Mouse (Mus musculus) G1E (cell line): ENCODE data around the gene Nktr. TPM values are rescaled to one million over a fixed set of nuclear protein-coding genes. Genes with fewer than 3 reads are reported as not detected.

Source experiments
- ATAC-seq: 2 replicates; pipeline ENCODE4 v1.8.0; 2016; ENCODE audit warnings: mild to moderate bottlenecking; ENCODE audit not compliant: insufficient number of reproducible peaks, poor library complexity, low FRiP score, severe bottlenecking; ENCODE audit errors: extremely low read depth
- DNase-seq: peaks from one replicate; pipeline ENCODE4 v3.0.0; 2012; ENCODE audit warnings: low spot score
- H3K27me3 ChIP-seq: 2 replicates; pipeline ENCODE4 v1.6.1; 2012; ENCODE audit warnings: mild to moderate bottlenecking, low read length, inconsistent platforms; ENCODE audit not compliant: insufficient read depth
- H3K36me3 ChIP-seq: replicated peaks from 2 replicates; pipeline ENCODE3; 2012; ENCODE audit warnings: mild to moderate bottlenecking, inconsistent platforms
- H3K4me1 ChIP-seq: 2 replicates; pipeline ENCODE4 v1.6.1; 2012; ENCODE audit warnings: low read depth, low read length, inconsistent platforms, mixed read lengths; ENCODE audit not compliant: insufficient read depth
- H3K4me3 ChIP-seq: 2 replicates; pipeline ENCODE4 v1.5.1; 2012; ENCODE audit warnings: low read depth, mild to moderate bottlenecking, inconsistent platforms, low read length, moderate library complexity, mixed read lengths
- H3K9me3 ChIP-seq: replicated peaks from 2 replicates; pipeline ENCODE4 v1.6.1; 2012; ENCODE audit warnings: inconsistent platforms
- CTCF ChIP-seq: IDR thresholded peaks from 2 replicates; pipeline ENCODE4 v1.5.1; 2012; ENCODE audit warnings: low read depth, low read length, inconsistent platforms, mixed read lengths
- GATA1 ChIP-seq: IDR thresholded peaks from 2 replicates; pipeline ENCODE4 v1.6.1; 2012; ENCODE audit warnings: borderline replicate concordance, low read length, inconsistent platforms, mixed read lengths
- GATA2 ChIP-seq: IDR thresholded peaks from 2 replicates; pipeline ENCODE4 v1.6.1; 2012; ENCODE audit warnings: low read depth, low read length, inconsistent platforms, borderline replicate concordance
- POLR2AphosphoS5 ChIP-seq: IDR thresholded peaks from 2 replicates; pipeline ENCODE4 v1.6.1; 2012; ENCODE audit warnings: low read depth, low read length, inconsistent platforms; ENCODE audit not compliant: insufficient replicate concordance
- TAL1 ChIP-seq: conservative IDR thresholded peaks from 2 replicates; pipeline ENCODE4 v1.6.1; 2012; ENCODE audit warnings: low read depth, low read length, inconsistent platforms, mixed read lengths
- polyA plus RNA-seq: library from polyadenylated mRNA; stranded (reverse); fragments of >175 nt; gene quantifications from 2 replicates; pipeline ENCODE4 v1.2.3, GENCODE M21; 2012
- total RNA-seq, 2 experiments: library from RNA; stranded (forward) in 1 of 2; stranded (reverse) in 1 of 2; fragments of 200-1000 nt in 1 of 2; fragments of >200 nt in 1 of 2; fragmentation: Nextera tagmentation in 1 of 2; gene quantifications; 2 replicates each; pipeline ENCODE4 v1.2.3; 2014 to 2017

Nktr gene
- total and polyA plus RNA-seq, 3 experiments, result 33.2 to 339 (median 135) TPM

DNA sequence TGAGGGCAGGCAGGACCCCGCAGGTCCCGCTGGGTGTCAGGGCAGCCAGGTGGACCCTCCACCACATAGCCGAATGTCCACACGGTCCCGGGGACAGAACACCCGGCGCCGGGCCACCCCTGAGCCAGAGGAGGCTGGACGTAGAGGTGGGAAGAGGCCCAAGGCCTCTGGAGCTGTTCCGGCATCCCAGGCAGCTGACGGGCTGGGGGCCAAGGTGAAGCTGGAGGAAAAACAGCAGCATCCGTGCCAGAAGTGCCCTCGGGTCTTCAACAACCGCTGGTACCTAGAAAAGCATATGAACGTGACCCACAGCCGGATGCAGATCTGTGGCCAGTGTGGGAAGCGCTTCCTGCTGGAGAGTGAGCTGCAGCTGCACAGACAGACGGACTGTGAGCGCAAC is 44.7 kb downstream of the Nktr start:
- Histone ChIP-seq H3K4me1 (peaks cover 20% of the 10 kb centered on the region), H3K4me3 (no peak overlapping the region), H3K27me3 (peaks cover 69% of the 10 kb centered on the region), H3K36me3 (peaks cover 4% of the 10 kb centered on the region), H3K9me3 (no peaks in the 10 kb centered on the region)
- no peak for ATAC-seq
- TF ChIP-seq TAL1 (no peak), GATA2 (no peak), GATA1 (no peak), POLR2AphosphoS5 (no peak), CTCF (no peak)
- DNase-seq, result no peak

DNA sequence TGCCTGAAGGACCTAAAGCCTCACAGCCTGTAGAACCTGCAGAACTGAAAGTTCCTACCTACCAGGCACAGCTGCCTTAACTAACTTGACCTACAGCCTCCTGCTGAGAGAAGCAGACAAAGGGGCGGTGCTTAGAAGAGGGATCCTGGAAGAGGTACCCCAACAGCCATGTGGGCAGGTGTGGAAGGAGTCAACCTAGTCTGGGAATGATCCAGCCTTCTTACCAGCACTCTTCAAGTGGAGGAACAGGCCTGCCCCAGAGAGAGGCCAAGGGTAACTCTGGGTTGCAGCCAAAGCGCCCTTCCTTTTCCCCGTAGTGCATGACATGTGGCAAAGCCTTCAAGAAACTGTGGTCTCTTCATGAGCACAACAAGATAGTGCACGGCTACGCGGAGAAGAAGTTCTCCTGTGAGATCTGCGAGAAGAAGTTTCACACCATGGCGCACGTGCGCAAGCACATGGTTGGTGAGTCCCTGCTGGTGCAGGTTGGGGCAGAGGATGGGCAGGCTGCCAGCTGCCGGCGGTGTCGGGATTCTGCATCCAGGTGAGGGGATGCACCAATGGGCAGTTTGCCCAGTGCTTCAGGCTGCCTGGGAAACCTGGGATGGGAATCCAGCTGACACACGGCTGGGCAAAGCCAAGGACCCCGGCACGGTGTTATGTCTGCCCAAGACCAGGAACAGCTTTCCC is 46.3 kb downstream of the Nktr start:
- H3K9me3 ChIP-seq, result no peaks in the 10 kb centered on the region
- DNase-seq (no peak), ATAC-seq (no peak)
- no peak for TF ChIP-seq GATA2
- H3K4me3 ChIP-seq, result no peak overlapping the region
- peaks cover 59% of the 10 kb centered on the region for H3K27me3 ChIP-seq
- no peaks in the 10 kb centered on the region for H3K36me3 ChIP-seq
- peaks cover 4% of the 10 kb centered on the region; the same call in 1 of the 2 replicates for H3K4me1 ChIP-seq

DNA sequence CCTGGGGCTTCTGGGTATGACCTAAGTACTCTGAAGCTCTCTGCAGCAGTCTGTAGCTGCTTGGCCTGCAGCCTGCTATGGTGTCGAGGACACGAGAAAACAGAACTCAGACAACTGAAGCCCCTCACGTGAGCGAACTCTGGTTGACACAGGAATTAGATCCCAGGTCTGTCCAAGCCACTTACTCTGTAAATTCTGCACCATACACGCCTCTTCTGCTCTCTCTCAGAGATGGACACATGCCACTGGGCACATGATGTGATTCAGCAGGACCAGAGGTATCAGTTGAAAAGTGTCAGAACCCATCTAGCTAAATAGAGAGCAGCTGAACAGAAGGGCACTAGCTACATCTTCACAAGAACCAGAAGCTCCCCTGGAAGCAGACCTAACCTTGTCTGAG is 53.4 kb downstream of the Nktr start:
- TF ChIP-seq POLR2AphosphoS5, result no peak
- no peak for TF ChIP-seq GATA1
- TF ChIP-seq TAL1, result no peak
- no peak for TF ChIP-seq GATA2
- TF ChIP-seq CTCF, result no peak
- H3K27me3 ChIP-seq, result peaks cover 16% of the 10 kb centered on the region; the same call in 1 of the 2 replicates
- no peak overlapping the region for H3K4me3 ChIP-seq
- no peaks in the 10 kb centered on the region for H3K9me3 ChIP-seq
- H3K4me1 ChIP-seq, result no peaks in the 10 kb centered on the region
- no peaks in the 10 kb centered on the region for H3K36me3 ChIP-seq
- DNase-seq (no peak), ATAC-seq (no peak)

DNA sequence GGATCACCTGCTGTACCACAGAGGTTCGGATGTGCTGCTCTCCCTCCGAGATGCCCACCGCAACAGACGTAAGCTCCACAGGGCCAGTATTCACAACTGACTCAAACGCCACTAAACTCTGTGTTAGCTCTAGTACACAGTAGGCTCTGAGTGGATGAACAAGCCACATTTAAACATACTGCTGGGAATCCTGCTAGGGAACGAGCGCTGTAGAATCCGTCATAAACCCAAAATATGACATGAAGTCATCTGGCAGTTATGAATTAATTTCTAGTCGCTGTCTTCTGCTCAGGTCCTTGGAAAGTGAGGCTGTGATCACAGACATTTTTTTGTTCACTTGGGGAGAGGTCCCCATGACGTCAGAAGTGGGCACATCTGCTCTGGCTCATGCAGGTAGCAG is 57.0 kb downstream of the Nktr start:
- H3K9me3 ChIP-seq, result 0 out of 2 replicates have a peak, but pooled peaks cover 5% of the 10 kb centered on the region
- no peaks in the 10 kb centered on the region for H3K36me3 ChIP-seq
- no peak for ATAC-seq
- peaks cover 4% of the 10 kb centered on the region; the same call in 1 of the 2 replicates for H3K27me3 ChIP-seq
- no peak for DNase-seq
- H3K4me3 ChIP-seq, result no peak overlapping the region
- no peaks in the 10 kb centered on the region for H3K4me1 ChIP-seq
- TF ChIP-seq GATA1, result no peak
- TF ChIP-seq GATA2, result no peak
- TF ChIP-seq POLR2AphosphoS5, result no peak
- no peak for TF ChIP-seq CTCF
- TF ChIP-seq TAL1, result no peak

DNA sequence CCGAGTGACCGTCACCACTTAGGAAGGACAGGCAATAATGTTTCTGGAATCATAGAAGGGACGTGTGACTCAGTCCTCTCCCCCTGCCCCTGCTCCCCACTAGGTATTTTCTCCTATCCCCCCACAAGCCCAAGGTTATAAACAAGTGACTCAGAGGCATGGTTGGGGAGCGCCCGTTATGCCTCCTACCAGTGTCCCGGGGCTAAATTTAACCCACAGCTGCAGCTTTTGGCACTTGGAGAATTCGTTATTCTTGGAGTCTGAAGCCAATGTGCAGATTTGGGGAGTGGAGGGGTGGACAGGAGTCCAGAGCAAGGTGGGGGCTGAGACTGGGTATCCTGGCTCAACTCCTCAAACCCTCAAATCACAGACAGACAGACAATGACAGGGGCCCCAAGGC is 57.5 kb downstream of the Nktr start:
- H3K4me1 ChIP-seq, result no peaks in the 10 kb centered on the region
- TF ChIP-seq GATA2 (no peak), POLR2AphosphoS5 (no peak), CTCF (no peak), GATA1 (no peak), TAL1 (no peak)
- no peaks in the 10 kb centered on the region for H3K36me3 ChIP-seq
- DNase-seq, result no peak
- peaks cover 4% of the 10 kb centered on the region; the same call in 1 of the 2 replicates for H3K27me3 ChIP-seq
- H3K4me3 ChIP-seq, result no peak overlapping the region
- 0 out of 2 replicates have a peak, but pooled peaks cover 5% of the 10 kb centered on the region for H3K9me3 ChIP-seq
- no peak for ATAC-seq

DNA sequence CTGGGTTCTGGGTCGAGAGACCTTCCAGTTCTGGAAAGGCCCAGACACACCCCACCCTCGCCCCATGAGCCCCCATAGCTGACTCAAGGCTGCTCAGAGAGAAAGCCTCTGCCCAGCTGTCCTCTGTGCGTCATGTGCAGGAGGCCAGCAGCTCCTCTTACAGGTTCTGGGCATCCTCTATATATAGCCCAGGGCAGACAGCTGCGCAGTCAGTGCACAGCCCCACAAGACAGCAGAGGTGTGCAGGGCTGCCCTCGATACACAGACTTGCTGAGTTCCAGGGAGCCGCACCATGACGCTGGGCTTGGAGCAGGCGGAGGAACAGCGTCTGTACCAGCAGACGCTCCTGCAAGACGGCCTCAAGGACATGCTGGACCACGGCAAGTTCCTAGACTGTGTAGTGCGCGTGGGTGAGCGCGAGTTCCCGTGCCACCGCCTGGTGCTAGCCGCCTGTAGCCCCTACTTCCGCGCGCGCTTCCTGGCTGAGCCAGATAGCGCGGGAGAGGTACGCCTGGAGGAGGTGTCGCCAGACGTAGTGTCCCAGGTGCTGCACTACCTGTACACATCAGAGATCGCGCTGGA is 58.6 kb downstream of the Nktr start, which contains the start of gene Klhl40:
Gene Klhl40 (plus strand): TSS at position 124 of the 582 bp plus-strand sequence.
- TF ChIP-seq POLR2AphosphoS5 (no peak), GATA1 (no peak), CTCF (no peak), GATA2 (no peak), TAL1 (no peak)
- Histone ChIP-seq H3K36me3 (no peaks in the 10 kb centered on the region), H3K4me3 (0 out of 2 replicates have a peak within 1 kb of the TSS, but pooled peaks have one; percentile 9), H3K4me1 (no peaks in the 10 kb centered on the region), H3K27me3 (peaks cover 4% of the 10 kb centered on the region; the same call in 1 of the 2 replicates), H3K9me3 (0 out of 2 replicates have a peak, but pooled peaks cover 5% of the 10 kb centered on the region)
- no peak for ATAC-seq
- DNase-seq, result no peak
